Mouse (Mus musculus): ENCODE data around the gene Epop. TPM values are rescaled to one million over a fixed set of nuclear protein-coding genes. Genes with fewer than 3 reads are reported as not detected.
"Not testable (repeated sequence)": the region's sequence is repeated elsewhere in the genome, so short reads cannot be mapped to it uniquely, and the experiment has no call there.

The Epop gene
- polyA plus RNA-seq, 1 experiment from 2014 or later: 7.4 TPM

- Histone ChIP-seq H3K4me3 (ENCODE audit: low read depth, low read length) (no peak overlapping the region), H3K36me3 (ENCODE audit: insufficient read depth) (no peaks in the 10 kb centered on the region), H3K9ac (no peak overlapping the region), H3K9me3 (ENCODE audit: low read depth, low read length) (no peaks in the 10 kb centered on the region), H3K4me1 (ENCODE audit: insufficient read depth) (peaks cover 15% of the 10 kb centered on the region), H3K27ac (ENCODE audit: low read depth) (no peak overlapping the region), H3K4me2 (no peak overlapping the region), H3K27me3 (ENCODE audit: insufficient read depth, low read length) (peaks cover 6% of the 10 kb centered on the region)
- 66% methylated on average over 14 of the region's 14 CpGs for WGBS
- ATAC-seq (ENCODE audit: insufficient read depth): no peak
- DNase-seq: no peak
- TF ChIP-seq CTCF (IDR thresholded peaks at IDR 0.05; ENCODE audit: low read depth): no peak
These were observed 26.9 kb upstream of the Epop start for GRCm38 (mm10) chr11:97656269-97656971.

GRCm38 (mm10) chr11:97654210-97654609 lies 24.7 kb upstream of the Epop start:
- H3K27me3 ChIP-seq (ENCODE audit: insufficient read depth, low read length): no peaks in the 10 kb centered on the region
- no peak overlapping the region for H3K4me3 ChIP-seq (ENCODE audit: low read depth, low read length)
- DNase-seq: no peak
- no peak overlapping the region for H3K9ac ChIP-seq
- no peak overlapping the region for H3K4me2 ChIP-seq
- no peaks in the 10 kb centered on the region for H3K9me3 ChIP-seq (ENCODE audit: low read depth, low read length)
- H3K4me1 ChIP-seq (ENCODE audit: insufficient read depth): peaks cover 3% of the 10 kb centered on the region
- no peaks in the 10 kb centered on the region for H3K36me3 ChIP-seq (ENCODE audit: insufficient read depth)
- no peak overlapping the region for H3K27ac ChIP-seq (ENCODE audit: low read depth)
- TF ChIP-seq CTCF (IDR thresholded peaks at IDR 0.05; ENCODE audit: low read depth): no peak
- 86% methylated on average over 2 of the region's 2 CpGs for whole genome bisulfite sequencing
- no peak for ATAC-seq (ENCODE audit: insufficient read depth)

- not testable (repeated sequence) for H3K4me1 ChIP-seq (ENCODE audit: insufficient read depth); H3K36me3 ChIP-seq (ENCODE audit: insufficient read depth); H3K9ac ChIP-seq; H3K27ac ChIP-seq (ENCODE audit: low read depth); H3K9me3 ChIP-seq (ENCODE audit: low read depth, low read length); DNase-seq; H3K4me2 ChIP-seq; H3K4me3 ChIP-seq (ENCODE audit: low read depth, low read length); ATAC-seq (ENCODE audit: insufficient read depth); H3K27me3 ChIP-seq (ENCODE audit: insufficient read depth, low read length)
- 89% methylated on average over 11 of the region's 11 CpGs for WGBS
These were observed 23.9 kb upstream of the Epop start for GRCm38 (mm10) chr11:97653376-97653775.

GRCm38 (mm10) chr11:97650341-97650740 lies 20.8 kb upstream of the Epop start:
- ATAC-seq (ENCODE audit: insufficient read depth): no peak
- H3K9ac ChIP-seq: no peak overlapping the region
- no peak for TF ChIP-seq CTCF (IDR thresholded peaks at IDR 0.05; ENCODE audit: low read depth)
- no peaks in the 10 kb centered on the region for H3K9me3 ChIP-seq (ENCODE audit: low read depth, low read length)
- no peak overlapping the region for H3K4me3 ChIP-seq (ENCODE audit: low read depth, low read length)
- whole genome bisulfite sequencing: 61% methylated on average over 5 of the region's 5 CpGs
- no peak for DNase-seq
- H3K4me2 ChIP-seq: no peak overlapping the region
- H3K27ac ChIP-seq (ENCODE audit: low read depth): no peak overlapping the region
- no peaks in the 10 kb centered on the region for H3K4me1 ChIP-seq (ENCODE audit: insufficient read depth)
- H3K27me3 ChIP-seq (ENCODE audit: insufficient read depth, low read length): no peaks in the 10 kb centered on the region
- H3K36me3 ChIP-seq (ENCODE audit: insufficient read depth): no peaks in the 10 kb centered on the region

GRCm38 (mm10) chr11:97648541-97648940 lies 19.0 kb upstream of the Epop start:
- H3K9me3 ChIP-seq (ENCODE audit: low read depth, low read length): not testable (repeated sequence)
- WGBS: 62% methylated on average over 4 of the region's 4 CpGs

GRCm38 (mm10) chr11:97644834-97645233 lies 15.3 kb upstream of the Epop start:
- Histone ChIP-seq H3K4me1 (ENCODE audit: insufficient read depth) (no peaks in the 10 kb centered on the region), H3K4me3 (ENCODE audit: low read depth, low read length) (no peak overlapping the region), H3K9ac (no peak overlapping the region), H3K27me3 (ENCODE audit: insufficient read depth, low read length) (no peaks in the 10 kb centered on the region), H3K4me2 (no peak overlapping the region), H3K9me3 (ENCODE audit: low read depth, low read length) (no peaks in the 10 kb centered on the region), H3K36me3 (ENCODE audit: insufficient read depth) (no peaks in the 10 kb centered on the region), H3K27ac (ENCODE audit: low read depth) (no peak overlapping the region)
- TF ChIP-seq CTCF (IDR thresholded peaks at IDR 0.05; ENCODE audit: low read depth): peak; percentile 81
- under 1% methylated on average over 6 of the region's 6 CpGs for WGBS
- ATAC-seq (ENCODE audit: insufficient read depth) (no peak), DNase-seq (peak; percentile 86)

More at GRCm38 (mm10) chr11:97648541-97648940, 19.0 kb upstream of the Epop start:
- H3K36me3 ChIP-seq (ENCODE audit: insufficient read depth); H3K27me3 ChIP-seq (ENCODE audit: insufficient read depth, low read length); H3K9ac ChIP-seq; H3K27ac ChIP-seq (ENCODE audit: low read depth); DNase-seq; ATAC-seq (ENCODE audit: insufficient read depth); H3K4me1 ChIP-seq (ENCODE audit: insufficient read depth); H3K4me3 ChIP-seq (ENCODE audit: low read depth, low read length); H3K4me2 ChIP-seq: not testable (repeated sequence)

GRCm38 (mm10) chr11:97643380-97644055 lies 14.0 kb upstream of the Epop start:
- no peak for TF ChIP-seq CTCF (IDR thresholded peaks at IDR 0.05; ENCODE audit: low read depth)
- 66% methylated on average over 8 of the region's 8 CpGs for WGBS
- Histone ChIP-seq H3K27ac (ENCODE audit: low read depth) (no peak overlapping the region), H3K4me3 (ENCODE audit: low read depth, low read length) (no peak overlapping the region), H3K4me2 (no peak overlapping the region), H3K27me3 (ENCODE audit: insufficient read depth, low read length) (no peaks in the 10 kb centered on the region), H3K9me3 (ENCODE audit: low read depth, low read length) (no peaks in the 10 kb centered on the region), H3K36me3 (ENCODE audit: insufficient read depth) (no peaks in the 10 kb centered on the region), H3K4me1 (ENCODE audit: insufficient read depth) (no peaks in the 10 kb centered on the region), H3K9ac (no peak overlapping the region)
- DNase-seq (no peak), ATAC-seq (ENCODE audit: insufficient read depth) (no peak)

Measured in lung, embryonic 14.5 days (tissue).